ENCODE assay signal across 7 mouse cellular contexts in genomic region chr13:28948541-28948940, GRCm38 (mm10). TPM values are rescaled to one million over a fixed set of nuclear protein-coding genes. Genes with fewer than 3 reads are reported as not detected.
A peak's percentile ranks its signal among the peaks of the same experiment; 100 is the strongest.
DNase-seq lines count a peak whose midpoint lies in the region; ATAC-seq and TF ChIP-seq lines count a peak whose summit lies in the region.

No protein-coding gene starts in this region.

- intact Hi-C loops in left cerebral cortex, postnatal 25 days (cut with DNase I): no loop called here
- intact Hi-C loops in heart, postnatal 14 days (cut with DNase I): loop anchor here (1.0 kb wide), 1 partner anchor 527 kb away; no protein-coding TSS in a partner anchor

- H3K4me2 ChIP-seq in limb, embryonic 12.5 days: peak overlapping the region; percentile 66
- peak overlapping the region; percentile 72 for H3K4me2 ChIP-seq in midbrain, postnatal 0 days (ENCODE audit: low read depth, low read length, poor library complexity, severe bottlenecking)

- no peaks in the 10 kb centered on the region for H3K27me3 ChIP-seq in limb, embryonic 12.5 days
- H3K27me3 ChIP-seq in midbrain, postnatal 0 days (ENCODE audit: insufficient read depth, low read length): no peaks in the 10 kb centered on the region

- no peak for TF ChIP-seq CTCF in midbrain, postnatal 0 days (IDR thresholded peaks at IDR 0.05)

- peaks cover 11% of the 10 kb centered on the region for H3K4me1 ChIP-seq in limb, embryonic 12.5 days (replicated peaks)
- peaks cover 7% of the 10 kb centered on the region; the same call in 1 of the 2 replicates for H3K4me1 ChIP-seq in midbrain, postnatal 0 days (ENCODE audit: insufficient read depth, low read length)

- 3% methylated on average over 10 of the region's 10 CpGs for WGBS in limb, embryonic 12.5 days
- under 1% methylated on average over 10 of the region's 10 CpGs for WGBS in midbrain, postnatal 0 days

- H3K9ac ChIP-seq in limb, embryonic 12.5 days (replicated peaks): peak overlapping the region; percentile 58
- peak overlapping the region; percentile 68 for H3K9ac ChIP-seq in midbrain, postnatal 0 days (replicated peaks; ENCODE audit: low read length, poor library complexity, severe bottlenecking)

- peak overlapping the region; percentile 43 for H3K4me3 ChIP-seq in limb, embryonic 12.5 days (replicated peaks)
- peak overlapping the region; percentile 99 for H3K4me3 ChIP-seq in midbrain, postnatal 0 days (ENCODE audit: low read depth, low read length)

- no peak for ATAC-seq in limb, embryonic 12.5 days (ENCODE audit: insufficient number of reproducible peaks, insufficient read depth, low FRiP score, low TSS enrichment, low read depth)
- ATAC-seq in midbrain, postnatal 0 days (ENCODE audit: low FRiP score): no peak

- peak; percentile 27 to 54 for DNase-seq in left cerebral cortex, postnatal 25 days (ENCODE audit: low spot score in 2 of 2)
- no peak for DNase-seq in left cerebral cortex, adult 9 months (ENCODE audit: low spot score in 2 of 2)
- DNase-seq in embryo, embryonic 11 days: peak; percentile 85
- peak; percentile 35 to 45 for DNase-seq in heart, postnatal 14 days
- peak; percentile 67 for DNase-seq in midbrain, postnatal 0 days (ENCODE audit: low spot score)
- peak; percentile 66 for DNase-seq in thymus, postnatal 14 days

- H3K9me3 ChIP-seq in limb, embryonic 12.5 days: peaks cover 6% of the 10 kb centered on the region; the same call in 1 of the 2 replicates
- H3K9me3 ChIP-seq in midbrain, postnatal 0 days (ENCODE audit: low read length): no peaks in the 10 kb centered on the region

- H3K36me3 ChIP-seq in limb, embryonic 12.5 days: peaks cover 20% of the 10 kb centered on the region; the same call in 1 of the 2 replicates
- H3K36me3 ChIP-seq in midbrain, postnatal 0 days (ENCODE audit: insufficient read depth, low read length): no peaks in the 10 kb centered on the region

- peak overlapping the region; percentile 67; the same call in 1 of the 2 replicates for H3K27ac ChIP-seq in limb, embryonic 12.5 days
- H3K27ac ChIP-seq in midbrain, postnatal 0 days (ENCODE audit: low read depth, low read length): peak overlapping the region; percentile 62; the same call in 1 of the 2 replicates

RNA-seq across cellular contexts. Expression of gene Sox4, which starts 5.0 kb away (rescaled TPM):
- total RNA-seq in left cerebral cortex, postnatal 25 days (2021): 10 to 100 TPM; 24.3 to 24.5 TPM
- total RNA-seq in heart, postnatal 14 days (2021): 10 to 100 TPM; 31.2 to 34.1 TPM
- 131 and 135 TPM in 2 replicates for polyA plus RNA-seq in limb, embryonic 12.5 days (2016; fragmentation: Nextera tagmentation; extraction: Ambion mirVana)
- total RNA-seq in midbrain, postnatal 0 days (2014; rRNA removed): 169 and 203 TPM in 2 replicates
- 115 and 135 TPM in 2 replicates for polyA plus RNA-seq in midbrain, postnatal 0 days (2015; fragmentation: Nextera tagmentation; extraction: Ambion mirVana)

Comparison
In these comparisons a context has a peak if more than half of its experiments do, and no peak if none do; other contexts are left out.
1. DNase-seq: peak in left cerebral cortex, postnatal 25 days (2 of 2), embryo, embryonic 11 days (single experiment), heart, postnatal 14 days (2 of 2), midbrain, postnatal 0 days (single experiment) and thymus, postnatal 14 days (single experiment); none in left cerebral cortex, adult 9 months (0 of 2).